Mouse (Mus musculus): ENCODE results near the gene Nup210l. TPM values are rescaled to one million over a fixed set of nuclear protein-coding genes. Genes with fewer than 3 reads are reported as not detected.

Gene Nup210l
- polyA plus RNA-seq, 1 experiment, result 0.14 TPM

DNA sequence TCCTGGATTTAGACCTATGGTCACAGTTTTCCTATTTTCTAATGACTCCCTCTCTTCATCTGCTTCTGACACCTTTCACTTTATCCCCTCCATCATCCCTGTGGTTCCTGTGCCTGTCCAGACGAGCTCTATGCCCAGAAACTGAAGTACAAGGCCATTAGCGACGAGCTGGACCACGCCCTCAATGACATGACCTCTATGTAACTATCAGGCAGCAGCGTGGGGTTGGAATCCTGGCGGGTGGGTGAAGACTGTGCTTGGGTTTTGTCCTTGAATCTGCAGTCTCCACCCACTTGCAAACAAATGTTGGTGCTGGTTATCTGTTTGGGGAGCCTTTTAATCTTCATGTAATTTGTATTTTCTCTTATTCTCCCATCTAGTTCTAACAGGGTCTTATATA, 13.0 kb upstream of the Nup210l start:
- DNase-seq, result no peak
- Histone ChIP-seq H3K36me3 (ENCODE audit: control insufficient read depth, insufficient read depth, low read length) (peaks cover 11% of the 10 kb centered on the region), H3K27me3 (replicated peaks; ENCODE audit: control insufficient read depth, insufficient read depth, low read length) (no peaks in the 10 kb centered on the region), H3K4me3 (ENCODE audit: insufficient read depth, low read depth, low read length) (no peak overlapping the region), H3K4me1 (ENCODE audit: control insufficient read depth, insufficient read depth, low read length) (no peaks in the 10 kb centered on the region), H3K27ac (ENCODE audit: insufficient read depth, low read depth, low read length) (no peak overlapping the region)
- TF ChIP-seq CTCF (conservative IDR thresholded peaks at IDR 0.05; ENCODE audit: insufficient read depth, insufficient read length, low read depth, low read length), result no peak
- TF ChIP-seq POLR2A (IDR thresholded peaks at IDR 0.05; ENCODE audit: low read depth, low read length), result no peak
- WGBS, result 67% methylated on average over 6 of the region's 6 CpGs

DNA sequence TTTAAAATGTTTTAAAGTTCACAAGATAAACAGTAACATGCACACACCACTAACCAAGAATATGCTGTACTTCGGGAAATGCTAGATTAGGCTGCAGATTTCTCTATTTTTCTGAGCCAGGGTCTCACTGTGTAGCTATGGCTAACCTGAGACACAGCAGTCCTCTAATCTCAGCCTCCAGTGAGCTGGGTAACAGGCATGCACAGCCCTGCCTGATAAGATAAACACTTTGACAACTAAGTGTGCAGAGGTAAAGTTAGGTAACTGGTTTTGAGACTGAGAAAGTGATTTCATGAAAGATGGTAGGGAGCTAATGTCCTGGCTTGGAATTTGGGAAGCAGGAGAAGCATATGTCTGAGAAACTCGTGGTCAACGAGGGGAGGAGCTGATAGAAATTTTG, 9.5 kb upstream of the Nup210l start:
- Histone ChIP-seq H3K4me1 (ENCODE audit: control insufficient read depth, insufficient read depth, low read length) (no peaks in the 10 kb centered on the region), H3K4me3 (ENCODE audit: insufficient read depth, low read depth, low read length) (no peak overlapping the region), H3K36me3 (ENCODE audit: control insufficient read depth, insufficient read depth, low read length) (peaks cover 9% of the 10 kb centered on the region), H3K27me3 (replicated peaks; ENCODE audit: control insufficient read depth, insufficient read depth, low read length) (no peaks in the 10 kb centered on the region), H3K27ac (ENCODE audit: insufficient read depth, low read depth, low read length) (no peak overlapping the region)
- 88% methylated on average over 3 of the region's 3 CpGs for WGBS
- no peak for DNase-seq
- TF ChIP-seq CTCF (conservative IDR thresholded peaks at IDR 0.05; ENCODE audit: insufficient read depth, insufficient read length, low read depth, low read length), result no peak
- TF ChIP-seq POLR2A (IDR thresholded peaks at IDR 0.05; ENCODE audit: low read depth, low read length), result no peak

GRCm38 (mm10) chr3:90097928-90098327, 6.0 kb upstream of the Nup210l start:
- no peaks in the 10 kb centered on the region for H3K4me1 ChIP-seq (ENCODE audit: control insufficient read depth, insufficient read depth, low read length)
- DNase-seq, result no peak
- TF ChIP-seq CTCF (conservative IDR thresholded peaks at IDR 0.05; ENCODE audit: insufficient read depth, insufficient read length, low read depth, low read length) (no peak), POLR2A (IDR thresholded peaks at IDR 0.05; ENCODE audit: low read depth, low read length) (no peak)
- H3K4me3 ChIP-seq (ENCODE audit: insufficient read depth, low read depth, low read length), result no peak overlapping the region
- no peaks in the 10 kb centered on the region; the same call in none of the 2 replicates for H3K36me3 ChIP-seq (ENCODE audit: control insufficient read depth, insufficient read depth, low read length)
- H3K27me3 ChIP-seq (replicated peaks; ENCODE audit: control insufficient read depth, insufficient read depth, low read length), result no peaks in the 10 kb centered on the region
- H3K27ac ChIP-seq (ENCODE audit: insufficient read depth, low read depth, low read length), result no peak overlapping the region
- WGBS, result 58% methylated on average over 5 of the region's 5 CpGs

GRCm38 (mm10) chr3:90101010-90101409, 2.9 kb upstream of the Nup210l start:
- Histone ChIP-seq H3K4me3 (ENCODE audit: insufficient read depth, low read depth, low read length) (no peak overlapping the region), H3K27me3 (replicated peaks; ENCODE audit: control insufficient read depth, insufficient read depth, low read length) (no peaks in the 10 kb centered on the region), H3K27ac (ENCODE audit: insufficient read depth, low read depth, low read length) (no peak overlapping the region), H3K36me3 (ENCODE audit: control insufficient read depth, insufficient read depth, low read length) (no peaks in the 10 kb centered on the region), H3K4me1 (ENCODE audit: control insufficient read depth, insufficient read depth, low read length) (no peaks in the 10 kb centered on the region)
- TF ChIP-seq CTCF (conservative IDR thresholded peaks at IDR 0.05; ENCODE audit: insufficient read depth, insufficient read length, low read depth, low read length), result no peak
- TF ChIP-seq POLR2A (IDR thresholded peaks at IDR 0.05; ENCODE audit: low read depth, low read length), result no peak
- 91% methylated on average over 3 of the region's 3 CpGs for WGBS
- no peak for DNase-seq

DNA sequence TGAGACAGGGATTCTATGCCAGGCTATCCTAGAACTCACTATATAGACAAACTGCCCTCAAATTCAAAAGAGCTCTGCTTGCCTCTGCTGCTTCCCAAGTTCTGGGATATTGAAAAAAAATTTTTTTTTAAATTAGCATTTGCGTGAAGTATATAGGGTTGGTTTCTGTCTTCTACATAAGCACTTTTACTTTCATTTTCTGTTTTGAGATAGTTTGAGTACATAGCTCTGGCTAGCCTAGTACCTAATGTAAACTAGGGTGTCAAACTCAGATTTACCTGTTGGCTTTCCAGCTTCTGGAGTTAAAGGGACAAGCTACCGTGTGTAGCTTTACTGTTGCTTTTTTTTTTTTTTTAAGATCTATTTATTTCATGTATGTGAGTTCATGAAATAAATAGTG, 2.3 kb upstream of the Nup210l start:
- Histone ChIP-seq H3K36me3 (ENCODE audit: control insufficient read depth, insufficient read depth, low read length) (no peaks in the 10 kb centered on the region), H3K4me3 (ENCODE audit: insufficient read depth, low read depth, low read length) (no peak overlapping the region), H3K27ac (ENCODE audit: insufficient read depth, low read depth, low read length) (no peak overlapping the region), H3K4me1 (ENCODE audit: control insufficient read depth, insufficient read depth, low read length) (no peaks in the 10 kb centered on the region), H3K27me3 (replicated peaks; ENCODE audit: control insufficient read depth, insufficient read depth, low read length) (no peaks in the 10 kb centered on the region)
- WGBS, result 94% methylated on average over 2 of the region's 2 CpGs
- TF ChIP-seq POLR2A (IDR thresholded peaks at IDR 0.05; ENCODE audit: low read depth, low read length) (no peak), CTCF (conservative IDR thresholded peaks at IDR 0.05; ENCODE audit: insufficient read depth, insufficient read length, low read depth, low read length) (no peak)
- DNase-seq, result no peak

- no peaks in the 10 kb centered on the region for H3K27me3 ChIP-seq (replicated peaks; ENCODE audit: control insufficient read depth, insufficient read depth, low read length)
- DNase-seq, result no peak
- WGBS, result 52% methylated on average over 2 of the region's 2 CpGs
- H3K4me3 ChIP-seq (ENCODE audit: insufficient read depth, low read depth, low read length), result no peak overlapping the region
- H3K36me3 ChIP-seq (ENCODE audit: control insufficient read depth, insufficient read depth, low read length), result no peaks in the 10 kb centered on the region
- H3K4me1 ChIP-seq (ENCODE audit: control insufficient read depth, insufficient read depth, low read length), result no peaks in the 10 kb centered on the region
- H3K27ac ChIP-seq (ENCODE audit: insufficient read depth, low read depth, low read length), result no peak overlapping the region
- TF ChIP-seq CTCF (conservative IDR thresholded peaks at IDR 0.05; ENCODE audit: insufficient read depth, insufficient read length, low read depth, low read length), result no peak
- TF ChIP-seq POLR2A (IDR thresholded peaks at IDR 0.05; ENCODE audit: low read depth, low read length), result no peak
Measured at GRCm38 (mm10) chr3:90102239-90102638, 1.7 kb upstream of the Nup210l start.

- Histone ChIP-seq H3K36me3 (ENCODE audit: control insufficient read depth, insufficient read depth, low read length) (no peaks in the 10 kb centered on the region), H3K27ac (ENCODE audit: insufficient read depth, low read depth, low read length) (no peak overlapping the region), H3K27me3 (replicated peaks; ENCODE audit: control insufficient read depth, insufficient read depth, low read length) (no peaks in the 10 kb centered on the region), H3K4me3 (ENCODE audit: insufficient read depth, low read depth, low read length) (no peak overlapping the region), H3K4me1 (ENCODE audit: control insufficient read depth, insufficient read depth, low read length) (no peaks in the 10 kb centered on the region)
- 77% methylated on average over 2 of the region's 2 CpGs for WGBS
- TF ChIP-seq POLR2A (IDR thresholded peaks at IDR 0.05; ENCODE audit: low read depth, low read length) (no peak), CTCF (conservative IDR thresholded peaks at IDR 0.05; ENCODE audit: insufficient read depth, insufficient read length, low read depth, low read length) (no peak)
- no peak for DNase-seq
Measured at GRCm38 (mm10) chr3:90103176-90103575, 756 bp upstream of the Nup210l start.

GRCm38 (mm10) chr3:90111706-90112105, 7.8 kb downstream of the Nup210l start:
- Histone ChIP-seq H3K4me3 (ENCODE audit: insufficient read depth, low read depth, low read length) (no peak overlapping the region), H3K4me1 (ENCODE audit: control insufficient read depth, insufficient read depth, low read length) (no peaks in the 10 kb centered on the region), H3K36me3 (ENCODE audit: control insufficient read depth, insufficient read depth, low read length) (no peaks in the 10 kb centered on the region), H3K27me3 (replicated peaks; ENCODE audit: control insufficient read depth, insufficient read depth, low read length) (no peaks in the 10 kb centered on the region), H3K27ac (ENCODE audit: insufficient read depth, low read depth, low read length) (no peak overlapping the region)
- DNase-seq, result no peak
- TF ChIP-seq POLR2A (IDR thresholded peaks at IDR 0.05; ENCODE audit: low read depth, low read length) (no peak), CTCF (conservative IDR thresholded peaks at IDR 0.05; ENCODE audit: insufficient read depth, insufficient read length, low read depth, low read length) (no peak)
- 87% methylated on average over 2 of the region's 2 CpGs for WGBS

All from kidney, adult 2 months (tissue).